Mouse (Mus musculus): ENCODE data around the gene Gm17175.
"Not testable (repeated sequence)": the region's sequence is repeated elsewhere in the genome, so short reads cannot be mapped to it uniquely, and the experiment has no call there.

Gm17175 gene

DNA sequence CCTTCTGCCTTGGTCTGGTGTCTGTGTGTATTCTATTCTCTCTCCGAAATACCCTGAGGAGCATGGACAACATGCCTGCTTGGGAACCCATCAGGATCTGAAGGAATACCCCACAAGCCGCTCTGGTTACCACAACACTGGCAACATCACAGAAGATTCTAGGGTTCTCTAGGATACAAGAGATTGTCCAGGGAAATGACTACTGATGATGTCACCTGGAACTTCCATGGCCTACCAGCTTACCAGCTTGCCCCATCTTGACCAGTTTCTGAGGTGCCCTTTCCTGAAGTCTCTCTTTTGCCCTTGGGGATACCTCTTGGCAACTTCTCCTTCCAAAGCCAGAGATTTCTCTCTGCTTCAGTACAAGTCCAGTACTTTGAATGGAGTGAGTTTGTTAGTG lies at the start of gene Gm17175:
TSS of gene Gm17175 (minus strand) at position 101 of the 400 bp plus-strand sequence.
- DNase-seq (ENCODE audit: low spot score in 2 of 2) = not testable (repeated sequence)

DNA sequence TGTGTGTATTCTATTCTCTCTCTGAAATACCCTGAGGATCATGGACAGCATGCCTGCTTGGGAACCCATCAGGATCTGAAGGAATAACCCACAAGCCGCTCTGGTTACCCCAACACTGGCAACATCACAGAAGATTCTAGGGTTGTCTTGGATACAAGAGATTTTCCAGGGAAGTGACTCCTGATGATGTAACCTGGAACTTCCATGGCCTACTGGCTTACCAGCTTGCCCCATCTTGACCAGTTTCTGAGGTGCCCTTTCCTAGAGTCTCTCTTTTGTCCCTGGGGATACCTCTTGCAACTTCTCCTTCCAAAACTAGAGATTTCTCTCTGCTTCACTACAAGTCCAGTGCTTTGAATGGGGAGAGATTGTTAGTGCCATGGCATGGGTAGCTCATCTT lies 37.3 kb upstream of the Gm17175 start, which contains the start of gene Gm17078:
TSS of gene Gm17078 (minus strand) at position 101 of the 400 bp plus-strand sequence.
- no peak for DNase-seq (ENCODE audit: low spot score in 2 of 2)

DNA sequence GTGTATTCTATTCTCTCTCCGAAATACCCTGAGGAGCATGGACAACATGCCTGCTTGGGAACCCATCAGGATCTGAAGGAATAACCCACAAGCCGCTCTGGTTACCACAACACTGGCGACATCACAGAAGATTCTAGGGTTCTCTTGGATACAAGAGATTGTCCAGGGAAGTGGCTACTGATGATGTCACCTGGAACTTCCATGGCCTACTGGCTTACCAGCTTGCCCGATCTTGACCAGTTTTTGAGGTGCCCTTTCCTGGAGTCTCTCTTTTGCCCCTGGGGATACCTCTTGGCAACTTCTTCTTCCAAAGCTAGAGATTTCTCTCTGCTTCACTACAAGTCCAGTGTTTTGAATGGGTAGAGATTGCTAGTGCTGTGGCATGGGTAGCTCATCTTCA lies 18.2 kb upstream of the Gm17175 start, which contains the start of gene Gm17174:
TSS of gene Gm17174 (minus strand) at position 101 of the 400 bp plus-strand sequence.
- not testable (repeated sequence) for DNase-seq (ENCODE audit: low spot score in 2 of 2)

DNA sequence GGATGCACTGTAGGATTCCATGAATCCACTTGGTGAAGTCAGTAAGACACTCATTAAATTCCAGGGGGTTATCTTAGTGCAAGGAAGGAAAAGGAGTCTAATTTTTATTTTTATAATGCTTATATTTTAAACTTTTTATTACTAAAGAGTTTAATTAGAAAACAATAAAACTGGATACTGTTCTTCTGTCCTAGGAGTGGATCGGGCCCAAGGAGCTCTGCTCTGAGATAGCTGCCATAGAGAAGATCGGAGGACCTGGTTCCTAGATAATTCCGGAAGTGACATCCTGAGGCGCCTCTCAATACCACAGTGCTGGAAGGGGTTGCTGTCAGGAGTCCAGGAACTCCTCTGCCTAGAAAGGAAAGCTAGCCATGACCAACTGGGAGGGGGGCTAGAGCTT lies 21.4 kb downstream of the Gm17175 start, which contains the start of gene Gm5622:
TSS of gene Gm5622 (plus strand) at position 301 of the 400 bp plus-strand sequence.
- no peak for DNase-seq (ENCODE audit: low spot score in 2 of 2)
